In the genomic region with DNA sequence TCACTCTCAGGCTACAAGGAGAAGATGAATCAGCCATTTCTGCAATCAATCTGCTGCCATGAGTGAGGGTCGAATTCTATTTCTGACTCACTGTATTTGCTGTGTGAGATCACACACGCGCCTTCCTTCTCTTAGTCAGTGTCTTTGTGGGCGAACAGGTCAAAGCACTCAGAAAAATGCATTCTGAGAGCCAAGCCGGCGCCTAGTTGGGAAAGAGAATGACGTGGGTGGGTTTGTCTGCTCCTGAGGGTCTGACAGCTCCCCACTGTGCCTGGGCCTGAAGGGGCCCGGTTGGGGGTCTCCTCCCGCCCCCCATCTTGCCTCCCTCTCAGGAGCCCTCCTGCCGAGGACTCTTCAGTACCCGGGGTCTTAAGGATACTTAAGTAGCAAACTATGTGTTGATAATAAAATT, we compare ENCODE assay signal across 11 mouse cellular contexts.
DNase-seq lines count a peak whose midpoint lies in the region; ATAC-seq and TF ChIP-seq lines count a peak whose summit lies in the region.
"Had no signal": no experiment of that assay in that cellular context is flagged by ENCODE, and none has a peak within 500 bp of the region (broad histone marks: within the 10 kb centered on the region; RNA-seq: fewer than 3 reads in every experiment).

No protein-coding gene starts in this region.

- WGBS in forebrain, embryonic 10.5 days, result 23% methylated on average over 11 of the region's 11 CpGs
- WGBS in forebrain, embryonic 16.5 days, result 7% methylated on average over 11 of the region's 11 CpGs
- WGBS in lung, postnatal 0 days, result 7% methylated on average over 11 of the region's 11 CpGs
- WGBS in forebrain, embryonic 15.5 days, result 7% methylated on average over 11 of the region's 11 CpGs
- WGBS in midbrain, embryonic 15.5 days, result 10% methylated on average over 11 of the region's 11 CpGs

- 0 out of 2 replicates have a peak overlapping the region, but pooled peaks have one; percentile 58 for H3K27ac ChIP-seq in forebrain, embryonic 10.5 days
- no peak overlapping the region for H3K27ac ChIP-seq in forebrain, embryonic 16.5 days (ENCODE audit: low read length)
- H3K27ac ChIP-seq in lung, postnatal 0 days (ENCODE audit: low read length), result peak overlapping the region; percentile 38; the same call in 1 of the 2 replicates
- H3K27ac ChIP-seq in forebrain, embryonic 15.5 days (replicated peaks), result peak overlapping the region; percentile 21
- H3K27ac ChIP-seq in midbrain, embryonic 15.5 days, result peak overlapping the region; percentile 76
- H3K27ac ChIP-seq: liver, embryonic 14.5 days had no signal

- no peak for ATAC-seq in forebrain, embryonic 16.5 days
- ATAC-seq in lung, postnatal 0 days, result 0 out of 2 replicates have a peak, but pooled peaks have one; percentile 7
- no peak for ATAC-seq in forebrain, embryonic 15.5 days (replicated peaks)
- no peak for ATAC-seq in midbrain, embryonic 15.5 days (replicated peaks)

- TF ChIP-seq CTCF in lung, postnatal 0 days (IDR thresholded peaks at IDR 0.05), result no peak

- H3K4me3 ChIP-seq in forebrain, embryonic 10.5 days, result no peak overlapping the region
- H3K4me3 ChIP-seq in forebrain, embryonic 16.5 days (replicated peaks; ENCODE audit: low read length), result no peak overlapping the region
- no peak overlapping the region for H3K4me3 ChIP-seq in lung, postnatal 0 days (ENCODE audit: low read depth, low read length)
- no peak overlapping the region for H3K4me3 ChIP-seq in forebrain, embryonic 15.5 days
- no peak overlapping the region for H3K4me3 ChIP-seq in midbrain, embryonic 15.5 days

- H3K4me1 ChIP-seq in forebrain, embryonic 10.5 days, result peaks cover 50% of the 10 kb centered on the region
- peaks cover 29% of the 10 kb centered on the region for H3K4me1 ChIP-seq in forebrain, embryonic 16.5 days (replicated peaks; ENCODE audit: control insufficient read depth, insufficient read depth, low read length)
- H3K4me1 ChIP-seq in lung, postnatal 0 days (ENCODE audit: insufficient read depth, low read depth, low read length), result peaks cover 10% of the 10 kb centered on the region; the same call in 1 of the 2 replicates
- peaks cover 28% of the 10 kb centered on the region for H3K4me1 ChIP-seq in forebrain, embryonic 15.5 days
- H3K4me1 ChIP-seq in midbrain, embryonic 15.5 days, result peaks cover 49% of the 10 kb centered on the region

- H3K36me3 ChIP-seq in forebrain, embryonic 10.5 days (replicated peaks), result no peaks in the 10 kb centered on the region
- no peaks in the 10 kb centered on the region for H3K36me3 ChIP-seq in forebrain, embryonic 16.5 days (ENCODE audit: control insufficient read depth, insufficient read depth)
- no peaks in the 10 kb centered on the region for H3K36me3 ChIP-seq in lung, postnatal 0 days (ENCODE audit: insufficient read depth, low read length)
- H3K36me3 ChIP-seq in forebrain, embryonic 15.5 days, result no peaks in the 10 kb centered on the region
- no peaks in the 10 kb centered on the region for H3K36me3 ChIP-seq in midbrain, embryonic 15.5 days (replicated peaks)

- no peak overlapping the region for H3K9ac ChIP-seq in forebrain, embryonic 16.5 days (replicated peaks; ENCODE audit: low read depth, low read length)
- H3K9ac ChIP-seq in lung, postnatal 0 days (replicated peaks; ENCODE audit: low read depth), result no peak overlapping the region
- H3K9ac ChIP-seq in forebrain, embryonic 15.5 days (replicated peaks), result no peak overlapping the region
- no peak overlapping the region for H3K9ac ChIP-seq in midbrain, embryonic 15.5 days
- H3K9ac ChIP-seq: liver, embryonic 14.5 days had no signal

- H3K4me2 ChIP-seq in forebrain, embryonic 16.5 days (ENCODE audit: low read length), result no peak overlapping the region
- H3K4me2 ChIP-seq in lung, postnatal 0 days (replicated peaks; ENCODE audit: low read depth, low read length), result peak overlapping the region; percentile 19; the same call in 1 of the 2 replicates
- H3K4me2 ChIP-seq in forebrain, embryonic 15.5 days (replicated peaks), result no peak overlapping the region; the same call in 1 of the 2 replicates
- H3K4me2 ChIP-seq in midbrain, embryonic 15.5 days, result no peak overlapping the region

- no peak for DNase-seq in forebrain, embryonic 10.5 days (ENCODE audit: extremely low spot score, low spot score)
- peak; percentile 32 for DNase-seq in lung, postnatal 0 days (ENCODE audit: low spot score)
- DNase-seq in lung, postnatal 10 days, result no peak
- DNase-seq in gastrocnemius, adult 18-20 months (ENCODE audit: low spot score), result no peak
- DNase-seq in right cerebral cortex, postnatal 14 days, result no peak
- DNase-seq: cerebellum, postnatal 36 days; gastrocnemius, postnatal 25 days had no signal

- H3K9me3 ChIP-seq in forebrain, embryonic 10.5 days, result no peaks in the 10 kb centered on the region
- H3K9me3 ChIP-seq in forebrain, embryonic 16.5 days (ENCODE audit: control insufficient read depth, low read length), result no peaks in the 10 kb centered on the region
- H3K9me3 ChIP-seq in lung, postnatal 0 days (ENCODE audit: low read length), result no peaks in the 10 kb centered on the region
- H3K9me3 ChIP-seq in forebrain, embryonic 15.5 days, result no peaks in the 10 kb centered on the region
- H3K9me3 ChIP-seq in midbrain, embryonic 15.5 days, result no peaks in the 10 kb centered on the region

- H3K27me3 ChIP-seq in forebrain, embryonic 10.5 days (ENCODE audit: poor library complexity, severe bottlenecking), result peaks cover 52% of the 10 kb centered on the region
- no peaks in the 10 kb centered on the region for H3K27me3 ChIP-seq in forebrain, embryonic 16.5 days (replicated peaks; ENCODE audit: control insufficient read depth, insufficient read depth, low read length)
- no peaks in the 10 kb centered on the region for H3K27me3 ChIP-seq in lung, postnatal 0 days (replicated peaks; ENCODE audit: insufficient read depth, low read length)
- no peaks in the 10 kb centered on the region for H3K27me3 ChIP-seq in forebrain, embryonic 15.5 days
- H3K27me3 ChIP-seq in midbrain, embryonic 15.5 days (replicated peaks), result no peaks in the 10 kb centered on the region

- no peak for TF ChIP-seq EP300 in lung, postnatal 0 days (IDR thresholded peaks at IDR 0.05)
